Mouse (Mus musculus): ENCODE measurements around the gene Cutal.

Cutal gene

DNA sequence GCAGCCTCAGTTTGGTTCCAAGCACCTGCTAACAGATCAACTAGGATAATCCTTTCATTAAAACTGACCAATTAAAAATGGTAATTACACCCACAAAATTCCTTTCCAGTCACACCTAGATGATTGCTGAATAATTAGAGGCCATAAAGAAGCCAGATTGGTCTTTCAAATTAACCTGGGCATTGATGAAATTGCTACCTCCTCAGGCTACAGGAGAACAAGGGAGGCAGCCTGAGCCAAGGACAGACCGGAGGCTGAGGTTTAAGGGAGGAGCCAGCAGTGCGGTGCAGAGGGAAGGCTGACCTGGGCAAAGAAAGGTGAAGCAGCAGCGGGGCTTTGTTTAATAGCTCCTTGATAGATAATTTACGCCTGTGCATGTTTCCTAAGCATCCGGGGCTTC is 63.3 kb downstream of the Cutal start:
- CTCF ChIA-PET = interaction anchor here in 3 of 4 experiments (0.6 to 2.3 kb wide), 5 partner anchors 8 to 53 kb away, joined by 3 to 7 read pairs (median 3); no protein-coding TSS in a partner anchor
- POLR2A ChIA-PET = interaction anchor here (0.6 to 15.2 kb wide), 31 partner anchors 8 to 791 kb away, joined by 3 to 391 read pairs (median 5); partner anchors contain the start of genes Hspa5 (in 3 of the 4), Traf1 (in 3 of the 4), Phf19 (in 2 of the 4) and Fbxw2 (in 1 of the 4)

DNA sequence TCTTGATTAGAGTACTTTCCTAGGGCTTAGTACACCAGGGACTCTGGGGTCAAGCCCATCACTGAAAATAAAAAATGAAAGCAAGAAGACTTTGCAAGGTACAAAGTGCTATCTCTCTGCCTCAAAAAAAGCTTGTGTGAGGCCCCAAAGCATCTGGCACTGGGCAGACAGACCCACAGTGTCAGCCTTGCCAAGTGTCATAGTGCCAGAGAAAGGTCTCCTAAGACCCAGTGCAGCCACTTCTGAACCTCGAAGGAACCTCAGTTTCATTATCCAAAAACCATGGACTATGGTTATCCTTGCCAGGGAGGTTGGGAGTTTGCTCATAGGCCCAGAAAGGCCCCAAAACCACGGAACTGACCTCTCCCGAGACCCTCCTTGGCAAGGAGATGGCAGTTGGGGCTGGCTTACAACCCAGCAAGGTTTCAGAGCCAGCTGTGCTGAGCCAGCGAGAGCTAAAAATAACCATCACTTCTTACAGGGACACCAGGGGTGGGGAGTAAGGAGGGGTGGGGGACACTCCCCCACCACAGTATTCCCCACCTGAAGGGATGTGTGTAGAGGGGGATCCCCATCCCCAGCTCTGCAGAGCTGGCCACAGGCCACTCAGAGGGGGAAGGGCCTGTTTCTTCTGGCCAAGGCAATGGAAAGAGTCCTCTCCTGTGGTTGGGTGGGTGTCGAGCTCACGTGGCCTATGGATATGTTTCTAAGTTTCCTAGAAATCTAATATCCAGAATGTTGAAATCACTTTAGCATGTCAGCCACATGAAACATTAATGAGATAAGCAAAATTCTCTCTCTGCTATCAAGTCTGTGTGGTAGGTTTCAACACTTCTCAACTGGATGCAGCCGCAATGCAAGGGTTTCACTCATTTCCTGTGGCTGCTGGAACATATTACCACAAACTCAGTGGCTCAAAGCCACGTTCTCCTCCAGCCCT is 64.3 kb downstream of the Cutal start:
- POLR2A ChIA-PET = interaction anchor here in 3 of 4 experiments (0.5 to 15.2 kb wide), 29 partner anchors 7 to 337 kb away, joined by 3 to 391 read pairs (median 5); partner anchors contain the start of genes Hspa5 (in 3 of the 3), Traf1 (in 2 of the 3) and Fbxw2 (in 1 of the 3)
- CTCF ChIA-PET = interaction anchor here in 2 of 4 experiments (0.6 to 2.3 kb wide), 4 partner anchors 7 to 549 kb away, joined by 3 to 7 read pairs (median 4); no protein-coding TSS in a partner anchor

DNA sequence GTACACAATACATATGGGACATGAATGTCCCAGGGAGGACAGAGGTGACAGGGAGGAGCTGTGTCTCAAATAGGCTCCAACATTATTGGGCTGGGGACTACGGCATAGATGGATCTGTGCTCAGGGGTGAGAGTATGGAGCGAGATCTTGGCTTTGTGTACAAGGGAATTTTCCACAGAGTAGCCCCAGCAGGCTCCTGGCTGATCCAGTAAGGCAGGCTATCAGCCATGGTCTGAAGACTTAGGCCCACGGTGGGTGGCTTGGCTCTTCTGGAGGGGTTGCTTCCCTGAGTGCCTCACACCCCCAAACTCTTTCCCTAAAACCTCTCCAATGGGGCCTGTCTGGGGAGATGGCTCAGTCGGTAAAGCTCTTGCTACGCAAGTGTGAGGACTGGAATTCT is 66.0 kb downstream of the Cutal start:
- POLR2A ChIA-PET = interaction anchor here in 2 of 4 experiments (0.8 to 15.2 kb wide), 6 partner anchors 14 to 168 kb away, joined by 3 to 391 read pairs (median 4); partner anchors contain the start of genes Phf19 (in 2 of the 2) and Hspa5 (in 1 of the 2)
- CTCF ChIA-PET = interaction anchor here in 1 of 4 experiments (0.6 kb wide), 1 partner anchor 18 kb away, joined by 4 read pairs; no protein-coding TSS in a partner anchor

DNA sequence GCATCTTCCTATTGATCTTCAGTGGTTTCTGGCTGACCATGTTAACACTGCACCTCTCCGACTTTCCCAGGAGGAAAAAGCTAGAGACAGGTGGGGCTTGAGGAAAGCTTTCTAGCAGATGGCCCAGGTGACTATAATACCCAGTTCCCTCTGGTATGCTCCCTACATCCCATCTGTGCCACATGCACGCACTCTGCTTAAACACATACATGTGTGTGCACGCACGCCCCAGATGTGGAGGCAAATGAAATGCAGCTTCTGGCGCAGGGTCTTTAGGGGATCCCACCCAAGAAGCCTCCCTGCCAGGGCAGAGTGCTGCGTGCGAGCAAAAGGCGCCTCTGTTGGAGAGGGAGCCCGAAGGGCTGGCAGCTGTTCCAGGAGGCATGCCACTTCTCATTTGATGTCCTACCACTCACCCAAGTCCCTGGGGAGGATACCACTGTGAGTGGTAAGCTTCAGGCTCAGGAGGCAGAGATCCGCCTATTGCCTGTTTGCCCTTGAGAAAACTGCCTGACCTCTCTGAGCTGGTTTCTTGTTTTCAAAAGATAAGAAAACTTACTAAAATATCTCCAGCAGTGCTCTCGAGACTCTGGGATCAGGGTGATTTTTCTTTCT is 67.0 kb downstream of the Cutal start:
- CTCF ChIA-PET = no interaction called here
- POLR2A ChIA-PET = interaction anchor here in 3 of 4 experiments (0.7 to 15.2 kb wide), 10 partner anchors 14 to 274 kb away, joined by 3 to 391 read pairs (median 6); partner anchors contain the start of genes Phf19 (in 2 of the 3) and Hspa5 (in 1 of the 3)
